Mouse (Mus musculus): ENCODE measurements around the gene Nemf.
"Not testable (repeated sequence)": the region's sequence is repeated elsewhere in the genome, so short reads cannot be mapped to it uniquely, and the experiment has no call there.

The Nemf gene

DNA sequence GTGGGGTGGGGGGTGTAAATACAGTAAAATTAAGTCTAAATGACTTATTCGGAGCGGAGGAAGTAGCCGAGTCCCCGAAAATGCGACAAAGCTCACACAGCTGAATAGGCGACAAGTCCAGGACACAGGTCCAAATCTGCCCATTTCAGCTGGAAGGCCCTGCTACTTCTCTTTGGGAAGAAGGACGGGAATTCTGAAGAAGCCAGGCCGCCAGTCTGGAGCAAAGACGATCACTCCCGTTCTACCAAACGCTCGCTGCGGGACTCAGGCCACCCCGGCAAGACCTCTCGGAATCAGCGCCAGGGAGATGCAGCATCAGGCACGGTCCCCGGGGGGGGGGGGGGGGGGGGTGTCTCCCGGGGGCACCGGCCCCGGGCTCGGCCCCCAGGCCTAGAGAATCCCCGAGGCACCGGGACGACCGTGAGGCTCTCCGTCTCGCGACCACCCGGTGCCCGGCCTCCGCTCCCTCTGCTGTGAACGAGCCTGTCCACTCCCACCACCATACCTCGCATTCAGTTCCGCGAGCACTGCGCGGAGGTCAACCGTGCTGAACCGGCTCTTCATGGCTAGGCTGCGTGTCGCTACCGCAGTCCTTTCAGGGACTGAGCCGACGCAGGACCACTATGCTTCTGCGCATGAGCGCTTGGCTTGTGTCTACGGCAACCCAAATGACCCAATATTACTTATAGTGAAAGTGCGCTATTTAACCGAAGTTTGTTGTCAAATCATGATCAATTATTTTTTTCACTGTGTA is at the start of gene Nemf:
Gene Nemf, minus strand, starts transcription at position 620 of the 754 bp plus-strand sequence.
- peak; percentile 88 for DNase-seq (ENCODE audit: low spot score)

- DNase-seq (ENCODE audit: low spot score) = no peak
These were observed 45.7 kb upstream of the Nemf start for GRCm38 (mm10) chr12:69402594-69403167.

- no peak for DNase-seq (ENCODE audit: low spot score)
These were observed 45.1 kb upstream of the Nemf start for GRCm38 (mm10) chr12:69402100-69402499.

DNA sequence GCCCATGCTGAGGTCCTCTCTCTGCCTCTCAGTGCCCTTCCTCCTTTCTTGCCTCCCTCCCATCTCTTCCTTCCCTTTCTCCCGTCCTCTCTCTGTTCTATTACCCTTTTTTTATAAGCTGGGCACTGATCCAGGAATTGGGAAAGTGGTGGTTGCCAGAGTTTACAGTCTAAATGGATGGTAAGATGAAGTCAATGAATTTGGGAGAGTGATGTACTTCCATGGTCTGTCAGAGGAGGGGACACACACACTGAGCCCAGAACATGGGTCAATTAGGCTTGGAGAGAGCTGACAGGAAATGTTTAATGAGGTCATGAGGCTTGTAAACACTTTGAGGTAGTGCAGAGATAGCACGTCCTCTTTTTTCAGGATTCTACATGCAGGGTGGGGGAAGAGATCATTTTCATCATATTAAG is 43.9 kb upstream of the Nemf start:
- DNase-seq (ENCODE audit: low spot score) = no peak

DNA sequence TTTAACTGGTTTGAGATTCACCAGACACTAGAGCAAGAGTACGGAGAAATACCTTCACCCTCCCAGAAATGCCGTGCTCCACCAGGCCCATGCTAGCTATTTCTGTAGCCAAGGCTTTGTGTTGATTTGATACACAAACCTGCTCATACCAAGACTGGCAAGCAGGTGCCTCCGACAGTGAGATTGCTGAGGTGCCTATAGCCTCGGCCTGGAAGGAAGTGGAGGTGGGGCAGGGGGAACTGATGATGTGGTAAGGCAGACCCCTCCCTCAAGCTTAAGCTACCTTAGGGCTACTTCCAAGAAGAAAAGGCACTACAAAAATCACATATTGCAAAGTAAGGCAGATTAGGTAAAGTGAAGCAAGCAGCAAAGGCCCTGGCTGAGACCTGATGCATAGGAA is 43.4 kb upstream of the Nemf start:
- DNase-seq (ENCODE audit: low spot score) = no peak

DNA sequence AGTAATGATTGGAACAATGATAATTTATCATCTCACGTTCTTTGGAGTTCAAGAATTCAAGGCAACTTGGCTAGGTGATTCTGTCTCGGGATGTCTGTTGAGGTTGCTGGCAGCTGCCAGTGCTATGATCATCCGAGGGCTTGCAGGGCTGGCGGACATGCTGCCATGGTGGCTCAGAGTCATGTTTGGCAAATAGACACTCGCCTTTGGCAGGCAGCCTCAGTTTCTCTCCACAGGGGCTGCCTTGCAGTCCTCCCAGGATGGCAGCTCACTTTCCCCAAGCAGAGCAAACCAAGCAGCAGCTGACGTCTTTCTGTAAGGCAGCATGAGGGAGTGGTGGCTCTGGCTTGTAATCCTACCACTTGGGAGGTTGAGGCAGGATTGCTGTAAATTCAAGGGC is 37.5 kb upstream of the Nemf start:
- DNase-seq (ENCODE audit: low spot score) = no peak

DNA sequence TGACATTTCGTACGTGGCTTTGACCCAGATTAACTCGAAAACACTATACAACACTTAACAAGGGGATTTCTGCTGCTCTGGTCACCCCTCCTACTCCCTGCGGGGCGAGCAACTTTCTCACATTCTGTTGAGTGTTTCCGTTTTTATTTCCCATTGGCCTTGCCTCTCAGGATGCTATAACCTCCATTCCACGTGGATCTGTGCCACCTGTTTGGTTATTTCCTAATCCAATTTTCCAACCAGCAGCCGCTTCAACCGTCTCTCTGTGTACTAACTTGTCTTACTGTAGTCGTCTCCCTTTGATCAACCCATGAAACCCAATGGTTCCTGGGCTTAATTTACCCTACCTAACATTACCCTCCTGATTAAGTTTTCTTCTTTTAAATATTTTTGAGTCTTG is 36.1 kb upstream of the Nemf start:
- no peak for DNase-seq (ENCODE audit: low spot score)

- no peak for DNase-seq (ENCODE audit: low spot score)
These were observed 33.2 kb upstream of the Nemf start for GRCm38 (mm10) chr12:69390000-69390698.

DNA sequence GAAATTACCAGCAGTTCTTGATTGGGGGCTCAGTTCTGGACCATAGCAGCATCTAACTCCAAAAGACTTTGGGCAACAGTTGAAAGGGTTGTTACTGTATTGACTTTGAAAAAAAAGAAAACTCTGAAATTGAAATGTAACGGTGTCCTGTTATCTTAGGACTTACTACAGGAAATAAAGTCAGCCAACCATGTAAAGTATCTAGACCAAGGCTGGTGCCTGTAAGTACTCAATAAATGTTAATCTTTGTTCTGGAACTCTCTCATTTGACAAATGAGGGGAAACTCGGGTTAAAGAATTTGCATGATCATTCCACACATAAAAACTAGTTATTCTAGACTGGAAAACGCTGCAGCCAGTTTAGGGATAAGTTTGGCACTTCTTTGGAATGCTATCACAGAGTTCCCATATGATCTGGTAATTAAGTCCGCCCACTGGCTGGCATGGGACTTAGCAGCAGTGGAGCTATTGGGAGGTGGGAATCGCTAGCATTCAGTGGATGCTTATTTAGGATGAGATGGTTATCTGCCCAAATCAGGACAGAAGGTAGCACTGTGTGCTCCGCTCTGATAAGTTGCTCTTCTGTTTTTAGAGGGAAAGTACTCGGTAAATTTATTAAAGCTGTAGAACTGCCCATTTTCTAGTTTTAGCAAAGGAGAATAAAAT is 32.4 kb upstream of the Nemf start:
- peak; percentile 23 for DNase-seq (ENCODE audit: low spot score)

DNA sequence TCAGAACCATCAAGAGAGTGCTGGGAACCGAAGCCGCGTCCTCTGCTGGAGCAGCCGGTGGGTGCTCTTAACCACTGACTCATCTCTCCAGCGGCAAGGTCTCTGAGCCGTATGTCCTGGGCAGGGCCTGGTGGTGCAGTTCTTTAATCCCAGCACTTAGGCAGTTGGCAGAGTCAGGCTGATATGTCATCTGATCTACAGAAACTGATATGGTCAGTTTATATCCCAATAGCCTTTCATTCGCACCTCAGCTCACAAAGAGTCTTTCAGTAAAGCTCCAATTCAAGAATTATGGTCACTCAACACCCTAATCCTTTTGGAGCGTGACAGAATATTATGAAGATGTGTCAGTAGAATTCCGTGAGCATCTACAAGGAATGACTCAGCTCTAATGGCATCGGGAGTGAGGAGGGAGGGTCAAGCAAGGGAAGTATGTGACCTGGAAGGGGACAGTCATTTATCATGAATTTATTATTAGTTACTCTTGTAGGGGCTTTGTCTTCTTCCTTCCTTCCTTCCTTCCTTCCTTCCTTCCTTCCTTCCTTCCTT is 31.4 kb upstream of the Nemf start:
- no peak for DNase-seq (ENCODE audit: low spot score)

GRCm38 (mm10) chr12:69386281-69386732 is 29.3 kb upstream of the Nemf start:
- DNase-seq (ENCODE audit: low spot score) = not testable (repeated sequence)

GRCm38 (mm10) chr12:69385542-69386280 is 28.7 kb upstream of the Nemf start:
- DNase-seq (ENCODE audit: low spot score) = no peak

GRCm38 (mm10) chr12:69384606-69385005 is 27.6 kb upstream of the Nemf start:
- DNase-seq (ENCODE audit: low spot score) = no peak

DNA sequence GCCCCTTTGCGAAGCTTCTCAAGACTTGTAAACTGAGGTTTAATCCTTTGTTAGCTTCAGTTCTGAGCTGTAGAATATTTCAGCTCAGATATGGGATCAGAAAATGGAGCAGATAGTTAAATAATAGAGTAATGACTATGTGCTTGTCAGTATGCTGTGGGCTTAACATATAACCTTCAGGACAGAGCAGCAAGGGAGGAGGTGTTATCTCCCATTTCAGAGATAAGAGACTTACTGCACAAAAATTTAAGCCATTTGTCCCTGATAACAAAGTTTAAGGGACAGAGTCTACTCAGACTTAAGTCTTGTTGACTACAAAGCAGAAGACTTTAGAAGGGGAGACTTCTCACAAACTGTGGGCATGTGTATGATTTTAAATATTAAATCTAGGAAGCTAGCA is 25.9 kb upstream of the Nemf start:
- no peak for DNase-seq (ENCODE audit: low spot score)

GRCm38 (mm10) chr12:69378558-69379454 is 21.8 kb upstream of the Nemf start:
- no peak for DNase-seq (ENCODE audit: low spot score)

DNA sequence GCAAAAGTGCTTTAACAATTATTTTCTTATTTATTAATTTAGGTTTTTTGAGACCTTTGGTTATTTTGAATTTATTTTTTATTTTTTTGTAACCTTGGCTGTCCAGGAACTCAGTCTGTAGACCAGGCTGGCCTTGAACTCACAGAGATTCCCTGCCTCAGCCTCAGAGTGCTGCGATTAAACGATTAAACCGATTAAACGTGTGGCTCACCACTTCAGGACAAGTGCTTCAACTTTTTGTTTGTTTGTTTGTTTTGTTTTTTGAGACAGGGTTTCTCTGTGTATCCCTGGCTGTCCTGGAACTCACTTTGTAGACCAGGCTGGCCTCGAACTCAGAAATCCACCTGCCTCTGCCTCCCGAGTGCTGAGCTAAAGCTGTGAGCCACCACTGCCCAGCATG is 20.7 kb upstream of the Nemf start:
- not testable (repeated sequence) for DNase-seq (ENCODE audit: low spot score)

DNA sequence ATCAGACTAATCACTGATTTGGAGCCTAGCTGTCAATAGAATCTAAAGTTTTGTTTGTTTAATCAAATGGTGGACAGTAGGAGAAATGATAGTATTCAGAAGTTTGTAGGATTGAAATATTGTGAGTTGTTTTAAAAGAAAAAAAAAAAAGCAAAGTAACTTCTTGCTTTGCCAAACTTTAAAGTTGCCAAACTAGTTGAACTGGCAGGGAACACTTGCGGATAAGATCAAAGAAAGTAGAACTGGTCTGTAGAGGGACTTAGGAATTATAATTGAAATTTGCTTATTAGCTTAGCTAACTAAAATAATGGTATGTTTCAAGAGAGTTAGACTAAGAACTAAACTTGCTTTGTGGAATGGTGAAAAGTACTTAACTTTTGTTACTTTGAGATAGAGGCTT is 20.2 kb upstream of the Nemf start:
- no peak for DNase-seq (ENCODE audit: low spot score)

DNA sequence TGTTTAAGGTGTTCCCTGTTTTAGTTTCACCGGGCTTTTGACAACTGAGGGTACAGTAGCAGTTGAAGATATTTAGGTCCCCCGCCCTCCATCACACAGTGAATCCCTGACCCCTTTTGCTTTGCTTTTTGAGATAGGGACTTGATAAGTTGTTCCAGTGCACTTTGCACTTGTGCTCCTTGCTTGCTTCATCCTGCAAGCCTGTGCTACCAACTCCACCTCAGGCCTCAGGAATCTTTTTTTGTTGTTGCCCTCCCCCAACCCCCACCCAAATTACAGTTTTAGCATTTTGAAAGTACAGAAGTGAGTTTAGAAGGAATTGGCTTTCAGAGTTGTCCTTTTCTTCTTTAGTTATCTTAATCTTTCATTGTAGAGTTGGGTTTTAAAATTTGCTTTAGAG is 19.2 kb upstream of the Nemf start:
- DNase-seq (ENCODE audit: low spot score) = no peak

- no peak for DNase-seq (ENCODE audit: low spot score)
These were observed 17.1 kb upstream of the Nemf start for GRCm38 (mm10) chr12:69373850-69374766.
